Mouse (Mus musculus) embryonic fibroblast, embryonic 13.5 days (primary cell): ENCODE measurements around the gene Mrpl9. TPM values are rescaled to one million over a fixed set of nuclear protein-coding genes. Genes with fewer than 3 reads are reported as not detected.

Source experiments
- H3K27ac ChIP-seq: 2 replicates; pipeline ENCODE4 v1.5.1; 2012; ENCODE audit warnings: low read length, control low read depth, inconsistent platforms; ENCODE audit not compliant: insufficient read depth
- H3K4me1 ChIP-seq: 2 replicates; pipeline ENCODE4 v1.6.1; 2011; ENCODE audit warnings: low read length; ENCODE audit not compliant: control insufficient read depth, insufficient read depth
- H3K4me3 ChIP-seq: 2 replicates; pipeline ENCODE4 v1.5.1; 2011; ENCODE audit warnings: mild to moderate bottlenecking, control low read depth, low read length; ENCODE audit not compliant: insufficient read depth
- CTCF ChIP-seq: IDR thresholded peaks from 2 replicates; pipeline ENCODE4 v1.5.1; 2011; ENCODE audit warnings: mild to moderate bottlenecking, control low read depth, low read length, moderate library complexity, borderline replicate concordance; ENCODE audit not compliant: insufficient read depth
- POLR2A ChIP-seq: IDR thresholded peaks from 2 replicates; pipeline ENCODE4 v1.6.1; 2011; ENCODE audit warnings: low read depth, mild to moderate bottlenecking, control low read depth, low read length, moderate library complexity
- polyA plus RNA-seq: library from polyadenylated mRNA; stranded (reverse); fragments of >200 nt; gene quantifications from 2 replicates; pipeline ENCODE4 v1.2.4, GENCODE M21; 2011; ENCODE audit warnings: low read depth; ENCODE audit not compliant: missing spikeins, insufficient read length

Mrpl9 gene
- polyA plus RNA-seq, 1 experiment, result 31.1 TPM

DNA sequence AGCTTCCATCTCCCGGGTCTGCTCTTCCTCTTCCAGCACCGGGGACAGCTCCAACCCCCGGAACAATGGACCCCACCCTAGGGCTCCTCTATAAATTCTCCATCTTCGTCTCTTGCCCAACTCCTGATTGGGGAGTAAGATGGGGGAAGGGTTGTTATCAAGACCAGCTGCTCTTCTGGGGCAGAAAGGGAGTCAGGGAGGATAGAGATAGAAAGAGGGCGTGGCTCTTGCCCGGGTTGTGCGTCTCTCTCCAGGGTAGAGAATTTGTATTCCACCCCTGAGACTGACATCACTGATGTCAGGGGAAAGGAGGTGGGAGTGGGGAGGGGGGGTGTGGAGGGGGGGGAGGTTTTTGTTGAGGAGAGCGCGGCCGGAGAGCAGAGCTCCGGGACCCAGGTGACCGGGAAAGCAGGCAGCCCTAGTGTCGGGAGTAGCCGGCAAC is 34.9 kb downstream of the Mrpl9 start, which contains the start of gene Celf3:
Celf3 (plus strand) TSS at position 315 of the 442 bp plus-strand sequence.
- H3K4me1 ChIP-seq, result peaks cover 3% of the 10 kb centered on the region; the same call in 1 of the 2 replicates
- TF ChIP-seq CTCF (no peak), POLR2A (no peak)
- H3K27ac ChIP-seq, result no peak within 1 kb of the TSS
- H3K4me3 ChIP-seq, result no peak within 1 kb of the TSS

DNA sequence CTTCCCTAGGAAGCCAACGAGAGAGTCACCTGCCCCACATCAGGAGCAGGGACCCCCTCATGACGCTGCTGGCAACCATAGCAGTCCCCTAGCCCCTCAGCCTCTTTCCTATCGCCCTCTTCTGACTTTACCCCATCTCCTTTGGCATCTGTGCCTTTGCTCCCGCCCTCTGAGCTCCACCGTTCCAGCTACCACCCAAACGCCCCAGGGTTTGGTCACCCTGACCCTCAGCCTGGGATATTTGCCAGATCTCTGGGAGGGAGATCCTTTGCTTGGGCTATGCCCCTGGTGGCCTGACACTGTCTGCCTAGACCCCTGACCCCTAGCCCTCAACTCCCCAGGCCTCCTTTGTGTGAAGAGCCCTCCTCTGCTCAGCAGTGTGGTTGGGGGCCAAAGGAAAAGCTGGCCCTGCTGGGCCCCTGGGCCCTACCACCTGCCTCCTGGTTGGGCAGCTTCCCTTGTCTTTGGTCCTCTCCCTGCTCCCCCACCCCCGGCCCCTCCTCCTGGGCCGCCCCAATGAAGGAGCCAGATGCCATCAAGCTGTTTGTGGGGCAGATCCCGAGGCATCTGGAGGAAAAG is 35.6 kb downstream of the Mrpl9 start:
- Histone ChIP-seq H3K4me1 (no peaks in the 10 kb centered on the region), H3K27ac (no peak overlapping the region), H3K4me3 (no peak overlapping the region)
- no peak for TF ChIP-seq CTCF
- no peak for TF ChIP-seq POLR2A

DNA sequence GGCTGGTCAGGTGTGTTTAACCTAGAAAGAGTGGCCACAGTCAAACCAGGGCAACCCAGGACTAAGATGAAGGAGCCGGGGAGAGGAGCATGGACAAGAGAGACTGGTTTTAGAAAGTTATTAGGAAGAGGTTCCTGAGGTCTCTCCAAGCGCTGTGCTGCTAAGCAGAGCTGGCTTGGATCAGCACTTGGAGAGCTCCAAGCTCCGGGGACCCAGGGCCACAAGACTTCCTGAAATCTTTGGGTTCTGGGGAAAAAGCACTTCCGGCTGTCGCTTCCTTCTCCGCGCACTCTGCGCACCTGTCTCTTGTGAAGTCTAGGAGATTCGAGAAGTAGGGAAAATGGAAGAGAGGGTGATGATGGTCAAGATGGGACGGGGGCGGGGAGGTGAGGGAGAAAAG is 36.4 kb downstream of the Mrpl9 start:
- Histone ChIP-seq H3K4me3 (no peak overlapping the region), H3K27ac (no peak overlapping the region), H3K4me1 (no peaks in the 10 kb centered on the region)
- TF ChIP-seq CTCF (no peak), POLR2A (no peak)

DNA sequence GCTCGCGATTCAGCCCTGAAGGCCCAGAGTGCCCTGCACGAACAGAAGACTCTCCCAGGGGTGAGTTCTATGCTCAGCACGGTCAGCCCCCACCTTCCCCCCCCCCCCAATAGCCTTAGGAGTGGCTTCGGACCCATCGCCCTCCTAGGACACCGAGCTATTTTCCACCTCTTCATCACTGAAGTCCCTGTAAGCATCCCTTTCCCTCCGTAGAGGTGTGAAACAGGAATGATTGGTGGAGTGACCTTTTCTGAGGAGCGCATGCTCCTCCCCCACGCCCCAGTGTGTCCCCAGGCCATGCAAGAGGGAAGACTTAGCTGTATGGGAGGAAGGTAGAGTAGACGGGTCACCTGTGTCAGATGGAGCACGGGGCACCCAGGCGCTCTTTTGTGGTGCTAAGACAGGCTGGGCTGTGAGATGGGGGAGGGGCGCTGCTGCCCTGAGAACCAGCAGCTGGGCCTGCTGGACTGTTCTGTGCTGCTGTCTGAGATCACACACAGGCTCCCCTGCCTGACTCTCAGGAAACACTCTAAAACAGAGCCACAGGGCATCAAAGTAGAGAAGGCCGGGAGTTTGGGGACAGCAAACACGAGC is 37.3 kb downstream of the Mrpl9 start, which contains the start of gene Riiad1:
Riiad1 (minus strand) TSS at position 51 of the 594 bp plus-strand sequence.
- H3K4me1 ChIP-seq, result no peaks in the 10 kb centered on the region
- no peak within 1 kb of the TSS for H3K4me3 ChIP-seq
- TF ChIP-seq CTCF (no peak), POLR2A (no peak)
- H3K27ac ChIP-seq, result no peak within 1 kb of the TSS

GRCm38 (mm10) chr3:94481429-94481828 is 38.3 kb downstream of the Mrpl9 start:
- H3K4me1 ChIP-seq, result no peaks in the 10 kb centered on the region
- no peak overlapping the region for H3K27ac ChIP-seq
- TF ChIP-seq POLR2A (no peak), CTCF (no peak)
- H3K4me3 ChIP-seq, result no peak overlapping the region

DNA sequence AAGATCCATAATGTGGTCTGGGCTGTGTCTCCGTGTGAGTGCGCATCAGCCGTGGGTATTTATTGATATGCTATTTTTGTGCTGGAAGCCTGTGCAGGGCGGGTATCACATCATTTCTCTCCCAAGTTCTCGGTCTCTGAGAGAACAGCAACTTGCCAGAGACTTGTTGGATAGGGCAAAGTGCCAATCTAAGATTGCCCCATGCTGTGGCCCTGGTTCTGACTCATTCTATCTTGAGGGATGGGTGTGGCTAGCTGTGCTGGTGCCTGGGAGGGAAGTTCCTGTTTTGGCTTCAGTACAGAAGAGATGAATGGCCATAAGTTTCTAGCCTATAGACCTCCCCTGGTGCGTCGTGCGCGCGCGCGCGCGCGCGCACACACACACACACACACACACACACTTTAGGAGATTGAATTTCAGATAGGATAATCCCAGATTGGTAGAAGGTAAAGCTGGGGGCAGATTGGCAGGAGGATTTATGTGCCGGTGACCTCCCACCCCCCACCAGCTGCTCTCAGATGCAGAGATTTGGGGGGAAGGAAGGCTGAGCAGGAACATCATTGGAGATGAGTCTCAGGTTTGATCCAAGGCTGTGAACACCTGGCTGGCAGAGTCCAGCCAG is 39.8 kb downstream of the Mrpl9 start:
- Histone ChIP-seq H3K4me3 (no peak overlapping the region), H3K4me1 (no peaks in the 10 kb centered on the region), H3K27ac (no peak overlapping the region)
- TF ChIP-seq POLR2A, result no peak

- no peak for TF ChIP-seq CTCF
- Histone ChIP-seq H3K27ac (no peak overlapping the region), H3K4me1 (no peaks in the 10 kb centered on the region), H3K4me3 (no peak overlapping the region)
These were observed 40.8 kb downstream of the Mrpl9 start for GRCm38 (mm10) chr3:94483790-94484439.

- TF ChIP-seq POLR2A (no peak), CTCF (no peak)
- H3K4me3 ChIP-seq, result no peak overlapping the region
- no peaks in the 10 kb centered on the region for H3K4me1 ChIP-seq
These were observed 42.8 kb downstream of the Mrpl9 start for GRCm38 (mm10) chr3:94485922-94486321.

GRCm38 (mm10) chr3:94487581-94487980 is 44.5 kb downstream of the Mrpl9 start:
- H3K4me1 ChIP-seq, result no peaks in the 10 kb centered on the region
- TF ChIP-seq CTCF (no peak), POLR2A (no peak)
- H3K27ac ChIP-seq, result no peak overlapping the region
- H3K4me3 ChIP-seq, result no peak overlapping the region

More at GRCm38 (mm10) chr3:94485922-94486321, 42.8 kb downstream of the Mrpl9 start:
- no peak overlapping the region for H3K27ac ChIP-seq

DNA sequence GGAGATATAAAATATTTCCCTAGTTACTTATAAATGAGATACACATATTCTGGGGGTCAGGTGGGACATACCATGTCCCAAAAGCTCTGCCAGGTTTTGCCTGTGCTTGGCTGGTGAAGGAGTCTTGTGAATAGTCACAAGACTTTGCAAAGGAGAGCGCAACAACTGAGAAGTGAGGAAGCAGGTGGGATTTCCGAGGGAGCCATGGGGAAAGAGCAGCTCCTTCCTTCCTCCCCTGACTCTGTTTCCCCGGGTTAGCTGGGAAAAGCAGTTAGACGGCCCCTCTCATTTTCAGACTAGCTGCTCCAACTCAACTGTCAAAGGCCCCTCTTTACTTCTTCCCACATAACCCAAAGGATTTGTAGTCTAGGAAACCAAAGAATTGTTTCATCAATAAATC is 54.0 kb downstream of the Mrpl9 start:
- no peak overlapping the region for H3K27ac ChIP-seq
- no peak overlapping the region for H3K4me3 ChIP-seq
- TF ChIP-seq POLR2A (no peak), CTCF (no peak)
- H3K4me1 ChIP-seq, result no peaks in the 10 kb centered on the region

Other genes with a start within 250 kb of the Mrpl9 start
- not detected in 2 replicates for gene Gm5286, start 246.6 kb upstream of the Mrpl9 start, polyA plus RNA-seq
- gene Gm4778, start 179.3 kb upstream of the Mrpl9 start, polyA plus RNA-seq, result not detected in 2 replicates
- 9.6 and 10.6 TPM in 2 replicates for gene Them4, start 133.2 kb upstream of the Mrpl9 start, polyA plus RNA-seq
- gene Them5, start 101.2 kb upstream of the Mrpl9 start, polyA plus RNA-seq, result not detected in 2 replicates
- not detected in 2 replicates for gene C2cd4d, start 80.9 kb upstream of the Mrpl9 start, polyA plus RNA-seq
- not detected in 2 replicates for gene Rorc, start 70.5 kb upstream of the Mrpl9 start, polyA plus RNA-seq
- gene Lingo4, start 44.8 kb upstream of the Mrpl9 start, polyA plus RNA-seq, result 0.18 TPM in 1 of 2 replicates, not detected in the other
- 9.0 and 14.1 TPM in 2 replicates for gene Tdrkh, start 30.0 kb upstream of the Mrpl9 start, polyA plus RNA-seq
- gene Oaz3, start 597 bp downstream of the Mrpl9 start, polyA plus RNA-seq, result not detected in 2 replicates
- not detected in 2 replicates for gene Celf3, start 35.0 kb downstream of the Mrpl9 start, polyA plus RNA-seq
- gene Riiad1, start 37.0 kb downstream of the Mrpl9 start, polyA plus RNA-seq, result 2.7 and 3.2 TPM in 2 replicates
- gene Snx27, start 139.4 kb downstream of the Mrpl9 start, polyA plus RNA-seq, result 33.2 and 41.1 TPM in 2 replicates
- not detected in 2 replicates for gene Gm10972, start 199.8 kb downstream of the Mrpl9 start, polyA plus RNA-seq
- gene Tuft1, start 215.6 kb downstream of the Mrpl9 start, polyA plus RNA-seq, result 3.2 and 6.1 TPM in 2 replicates